Mouse (Mus musculus) gastrocnemius, postnatal 10 days (tissue): ENCODE data around the gene Atxn2. TPM values are rescaled to one million over a fixed set of nuclear protein-coding genes. Genes with fewer than 3 reads are reported as not detected.

Experiments used
- DNase-seq: peaks from one replicate; pipeline ENCODE4 v3.0.0; 2021; ENCODE audit warnings: mixed read lengths
- total RNA-seq, 2 experiments: library from RNA; stranded (reverse); gene quantifications; 2 replicates each; pipeline ENCODE4 v1.2.3; 2021

Atxn2 gene
- total RNA-seq, 2 experiments from 2014 or later = 127 to 152 TPM

GRCm38 (mm10) chr5:121765020-121765419 lies 53.9 kb downstream of the Atxn2 start:
- DNase-seq = no peak

GRCm38 (mm10) chr5:121766038-121766773 lies 55.1 kb downstream of the Atxn2 start:
- DNase-seq = no peak

- DNase-seq = no peak
Observed at GRCm38 (mm10) chr5:121767564-121767963, 56.4 kb downstream of the Atxn2 start.

- DNase-seq = no peak
Observed at GRCm38 (mm10) chr5:121769827-121770226, 58.7 kb downstream of the Atxn2 start.

- DNase-seq = no peak
Observed at GRCm38 (mm10) chr5:121771611-121772010, 60.5 kb downstream of the Atxn2 start.

GRCm38 (mm10) chr5:121778485-121779119 lies 67.5 kb downstream of the Atxn2 start:
- no peak for DNase-seq

GRCm38 (mm10) chr5:121780180-121780579 lies 69.0 kb downstream of the Atxn2 start:
- no peak for DNase-seq

GRCm38 (mm10) chr5:121782467-121782866 lies 71.3 kb downstream of the Atxn2 start:
- no peak for DNase-seq

GRCm38 (mm10) chr5:121783862-121784500 lies 72.8 kb downstream of the Atxn2 start:
- peak; percentile 28 for DNase-seq

GRCm38 (mm10) chr5:121791026-121791425 lies 79.9 kb downstream of the Atxn2 start:
- no peak for DNase-seq

GRCm38 (mm10) chr5:121795800-121796199 lies 84.7 kb downstream of the Atxn2 start:
- DNase-seq = no peak

GRCm38 (mm10) chr5:121798447-121798846 lies 87.3 kb downstream of the Atxn2 start:
- DNase-seq = no peak

- DNase-seq = no peak
Observed at GRCm38 (mm10) chr5:121807186-121807585, 96.0 kb downstream of the Atxn2 start.

GRCm38 (mm10) chr5:121808202-121808601 lies 97.1 kb downstream of the Atxn2 start:
- no peak for DNase-seq

- DNase-seq = peak; percentile 60
Observed at GRCm38 (mm10) chr5:121809667-121810224, 98.6 kb downstream of the Atxn2 start.

- no peak for DNase-seq
Observed at GRCm38 (mm10) chr5:121810331-121811151, 99.4 kb downstream of the Atxn2 start.

GRCm38 (mm10) chr5:121811485-121811931 lies 100.4 kb downstream of the Atxn2 start:
- DNase-seq = no peak

- DNase-seq = no peak
Observed at GRCm38 (mm10) chr5:121812526-121813243, 101.5 kb downstream of the Atxn2 start.

GRCm38 (mm10) chr5:121813744-121814143 lies 102.6 kb downstream of the Atxn2 start:
- DNase-seq = no peak

GRCm38 (mm10) chr5:121815067-121815466 lies 103.9 kb downstream of the Atxn2 start:
- peak; percentile 55 for DNase-seq

- no peak for DNase-seq
Observed at GRCm38 (mm10) chr5:121815867-121816380, 104.8 kb downstream of the Atxn2 start.
